Mouse (Mus musculus) hindbrain, embryonic 10.5 days (tissue): ENCODE measurements around the gene Rilp. TPM values are rescaled to one million over a fixed set of nuclear protein-coding genes. Genes with fewer than 3 reads are reported as not detected.

Source experiments
- DNase-seq: peaks from one replicate; pipeline ENCODE4 v3.0.0-alpha.2; 2017; ENCODE audit warnings: low spot score
- H3K27ac ChIP-seq: fragments of 300-500 bp; sonication (generic); 2 replicates; pipeline ENCODE4 v1.5.1; 2016; ENCODE audit warnings: mild to moderate bottlenecking, moderate library complexity
- H3K27me3 ChIP-seq: fragments of 300-500 bp; sonication (generic); 2 replicates; pipeline ENCODE4 v1.6.1; 2016; ENCODE audit warnings: mild to moderate bottlenecking; ENCODE audit not compliant: poor library complexity, insufficient read depth, severe bottlenecking
- H3K36me3 ChIP-seq: fragments of 300-500 bp; sonication (generic); 2 replicates; pipeline ENCODE4 v1.6.1; 2016; ENCODE audit warnings: mild to moderate bottlenecking, moderate library complexity
- H3K4me1 ChIP-seq: fragments of 300-500 bp; sonication (generic); replicated peaks from 2 replicates; pipeline ENCODE4 v1.6.1; 2016; ENCODE audit warnings: mild to moderate bottlenecking
- H3K4me3 ChIP-seq: fragments of 300-500 bp; sonication (generic); 2 replicates; pipeline ENCODE4 v1.5.1; 2016; ENCODE audit warnings: mild to moderate bottlenecking, moderate library complexity
- H3K9me3 ChIP-seq: fragments of 300-500 bp; sonication (generic); 2 replicates; pipeline ENCODE4 v1.6.1; 2016; ENCODE audit warnings: mild to moderate bottlenecking, moderate library complexity
- WGBS: fragments of 180-500 bp; shearing (Covaris S2); methylation state at CpG from one replicate; pipeline ENCODE4 v1.1.7; 2016; 5-methylcytosine and 5-hydroxymethylcytosine counted together
- polyA plus RNA-seq: library from polyadenylated mRNA; unstranded; fragments of >200 nt; fragmentation: Nextera tagmentation; extraction: Ambion mirVana; gene quantifications from 2 replicates; pipeline ENCODE4 v1.2.1, GENCODE M21; 2016

Rilp gene
- polyA plus RNA-seq, 1 experiment from 2014 or later, result 0.65 TPM

DNA sequence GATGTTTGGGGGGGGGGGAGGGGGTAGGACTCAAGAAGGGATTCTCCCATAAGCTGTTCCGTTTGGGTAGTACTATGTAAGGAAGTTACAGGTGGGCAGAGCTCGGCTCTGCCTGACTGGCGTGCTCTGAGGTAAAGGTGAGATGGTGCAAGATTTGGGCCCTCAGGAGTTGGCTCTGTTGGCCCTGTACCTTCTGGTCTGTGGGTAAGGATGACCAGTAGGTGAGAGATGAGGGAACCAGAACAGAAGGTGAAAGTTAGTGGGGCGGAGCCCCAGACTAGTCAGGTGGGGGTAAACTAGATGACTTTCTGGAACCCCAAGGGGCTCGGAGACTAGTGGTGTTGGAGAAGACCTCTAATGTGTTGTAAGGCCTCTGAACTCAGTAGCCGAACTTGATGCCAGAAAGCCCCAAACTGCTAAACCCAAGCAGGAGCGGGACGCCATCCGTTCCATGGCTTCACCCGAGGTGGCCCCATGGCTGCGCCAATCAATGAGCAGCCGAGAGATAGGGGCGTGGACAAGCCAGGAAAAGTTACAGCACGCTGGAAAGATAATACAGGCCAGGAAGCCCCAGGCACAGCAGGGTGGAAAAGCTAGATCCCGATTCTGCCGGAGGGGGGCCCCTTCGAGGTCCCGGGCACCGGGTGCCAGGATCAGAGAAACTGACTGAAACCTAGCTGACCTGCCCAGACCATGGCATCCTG is 42.2 kb upstream of the Rilp start:
- Histone ChIP-seq H3K9me3 (peaks cover 4% of the 10 kb centered on the region), H3K36me3 (peaks cover 16% of the 10 kb centered on the region), H3K4me3 (peak overlapping the region; percentile 59), H3K4me1 (peaks cover 27% of the 10 kb centered on the region), H3K27me3 (peaks cover 3% of the 10 kb centered on the region; the same call in 1 of the 2 replicates), H3K27ac (peak overlapping the region; percentile 83)
- peak; percentile 61 for DNase-seq
- WGBS, result 18% methylated on average over 19 of the region's 19 CpGs

DNA sequence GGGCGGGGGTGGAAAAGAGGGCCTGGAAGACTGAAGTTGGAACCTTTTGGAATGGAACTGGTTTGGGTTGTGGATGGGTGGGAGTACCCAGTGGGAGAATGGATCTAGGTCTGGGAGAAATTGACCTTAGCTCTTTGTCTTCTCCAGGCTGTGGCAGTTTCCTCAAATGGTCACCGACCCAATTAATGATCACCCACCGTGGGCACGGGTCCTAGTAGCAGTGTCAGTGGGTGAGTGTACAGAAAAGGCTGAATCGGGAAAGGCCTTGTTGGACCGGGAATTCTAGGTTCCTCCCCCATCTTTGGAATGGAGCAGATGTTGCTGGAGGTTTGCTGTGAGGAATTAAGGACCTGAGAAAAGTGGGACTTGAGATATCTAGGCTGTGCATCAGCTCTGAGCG is 41.5 kb upstream of the Rilp start:
- 68% methylated on average over 7 of the region's 7 CpGs for WGBS
- H3K36me3 ChIP-seq, result peaks cover 16% of the 10 kb centered on the region
- peaks cover 19% of the 10 kb centered on the region for H3K4me1 ChIP-seq
- DNase-seq, result no peak
- H3K9me3 ChIP-seq, result peaks cover 4% of the 10 kb centered on the region
- H3K27me3 ChIP-seq, result peaks cover 3% of the 10 kb centered on the region; the same call in 1 of the 2 replicates
- H3K4me3 ChIP-seq, result peak overlapping the region; percentile 59
- peak overlapping the region; percentile 83 for H3K27ac ChIP-seq

DNA sequence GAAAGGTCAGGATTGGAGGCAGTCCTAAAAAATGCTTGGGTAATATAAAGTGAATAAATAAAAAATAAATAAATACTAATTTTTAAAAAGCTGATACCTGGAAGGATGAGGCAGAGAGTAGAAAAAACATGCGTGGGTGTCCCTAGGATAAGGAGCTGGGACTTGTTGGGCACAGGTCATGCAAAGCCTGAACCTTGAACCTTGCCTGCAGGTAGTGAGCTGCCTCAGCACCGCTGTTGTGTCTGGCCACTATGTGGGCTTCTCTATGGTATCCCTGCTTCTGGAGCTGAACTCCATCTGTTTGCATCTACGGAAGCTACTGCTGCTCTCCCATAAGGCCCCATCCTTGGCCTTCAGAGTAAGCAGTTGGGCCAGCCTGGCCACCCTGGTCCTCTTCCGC is 40.6 kb upstream of the Rilp start:
- peaks cover 16% of the 10 kb centered on the region for H3K4me1 ChIP-seq
- H3K4me3 ChIP-seq, result no peak overlapping the region
- H3K9me3 ChIP-seq, result peaks cover 4% of the 10 kb centered on the region
- no peak for DNase-seq
- peaks cover 3% of the 10 kb centered on the region; the same call in 1 of the 2 replicates for H3K27me3 ChIP-seq
- 92% methylated on average over 4 of the region's 4 CpGs for WGBS
- H3K27ac ChIP-seq, result no peak overlapping the region
- peaks cover 16% of the 10 kb centered on the region for H3K36me3 ChIP-seq

GRCm38 (mm10) chr11:75470675-75471074 is 39.2 kb upstream of the Rilp start:
- H3K27me3 ChIP-seq, result peaks cover 3% of the 10 kb centered on the region; the same call in 1 of the 2 replicates
- H3K4me3 ChIP-seq, result no peak overlapping the region
- peaks cover 16% of the 10 kb centered on the region for H3K4me1 ChIP-seq
- H3K27ac ChIP-seq, result no peak overlapping the region
- 86% methylated on average over 3 of the region's 3 CpGs for WGBS
- peaks cover 4% of the 10 kb centered on the region for H3K9me3 ChIP-seq
- H3K36me3 ChIP-seq, result peaks cover 4% of the 10 kb centered on the region
- no peak for DNase-seq

- no peak for DNase-seq
- Histone ChIP-seq H3K9me3 (no peaks in the 10 kb centered on the region), H3K27ac (no peak overlapping the region), H3K4me3 (no peak overlapping the region), H3K4me1 (peaks cover 12% of the 10 kb centered on the region), H3K27me3 (peaks cover 3% of the 10 kb centered on the region; the same call in 1 of the 2 replicates), H3K36me3 (no peaks in the 10 kb centered on the region)
- WGBS, result 86% methylated on average over 11 of the region's 11 CpGs
Measured at GRCm38 (mm10) chr11:75472469-75473081, 37.3 kb upstream of the Rilp start.

GRCm38 (mm10) chr11:75473376-75473775 is 36.5 kb upstream of the Rilp start:
- Histone ChIP-seq H3K4me1 (peaks cover 4% of the 10 kb centered on the region), H3K36me3 (no peaks in the 10 kb centered on the region), H3K4me3 (no peak overlapping the region), H3K27me3 (peaks cover 3% of the 10 kb centered on the region; the same call in 1 of the 2 replicates), H3K9me3 (no peaks in the 10 kb centered on the region), H3K27ac (no peak overlapping the region)
- DNase-seq, result no peak
- 65% methylated on average over 7 of the region's 7 CpGs for WGBS

GRCm38 (mm10) chr11:75486192-75486591 is 23.7 kb upstream of the Rilp start:
- peak overlapping the region; percentile 68 for H3K27ac ChIP-seq
- H3K27me3 ChIP-seq, result no peaks in the 10 kb centered on the region
- H3K9me3 ChIP-seq, result no peaks in the 10 kb centered on the region
- 25% methylated on average over 3 of the region's 3 CpGs for WGBS
- H3K4me3 ChIP-seq, result peak overlapping the region; percentile 100
- H3K36me3 ChIP-seq, result peaks cover 32% of the 10 kb centered on the region
- peaks cover 15% of the 10 kb centered on the region for H3K4me1 ChIP-seq
- no peak for DNase-seq

DNA sequence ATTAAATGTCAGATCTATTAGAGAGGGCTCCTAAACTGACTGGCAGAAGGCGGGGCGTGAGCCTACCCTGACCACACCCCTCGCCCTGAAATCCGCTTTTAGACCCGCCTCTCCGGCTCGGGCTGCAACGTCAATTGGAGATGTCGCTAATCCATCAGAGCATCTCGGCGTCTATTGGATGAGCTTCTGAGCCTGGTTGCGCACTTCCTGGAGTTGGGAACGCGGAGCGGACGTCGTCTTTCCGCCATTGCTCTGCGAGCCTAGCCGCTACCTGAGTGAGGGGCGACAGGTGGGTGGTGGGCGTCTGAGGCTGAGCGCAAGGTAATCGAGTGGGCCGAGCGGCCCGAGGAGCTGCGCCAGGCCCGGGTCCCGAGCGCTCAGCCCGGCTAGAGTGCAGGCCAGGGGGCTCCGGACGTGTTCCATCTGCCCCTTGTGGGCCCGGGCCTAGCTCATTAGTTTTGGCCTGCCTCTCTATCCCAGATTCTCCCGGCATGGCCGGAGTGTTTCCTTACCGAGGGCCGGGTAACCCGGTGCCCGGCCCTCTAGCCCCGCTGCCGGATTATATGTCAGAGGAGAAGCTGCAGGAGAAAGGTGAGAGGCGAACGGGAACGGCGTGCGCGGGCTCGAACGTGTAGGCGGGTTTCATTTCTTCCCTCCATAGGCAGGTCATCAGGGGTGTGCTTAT is 23.2 kb upstream of the Rilp start, which contains the start of gene Prpf8:
Prpf8 (plus strand) TSS at position 216 of the 685 bp plus-strand sequence.
- Histone ChIP-seq H3K27me3 (no peaks in the 10 kb centered on the region), H3K4me1 (peaks cover 15% of the 10 kb centered on the region), H3K4me3 (peak within 1 kb of the TSS; percentile 100), H3K9me3 (no peaks in the 10 kb centered on the region), H3K36me3 (peaks cover 38% of the 10 kb centered on the region), H3K27ac (peak within 1 kb of the TSS; percentile 98)
- peak; percentile 97 for DNase-seq
- under 1% methylated on average over 52 of the region's 52 CpGs for WGBS

DNA sequence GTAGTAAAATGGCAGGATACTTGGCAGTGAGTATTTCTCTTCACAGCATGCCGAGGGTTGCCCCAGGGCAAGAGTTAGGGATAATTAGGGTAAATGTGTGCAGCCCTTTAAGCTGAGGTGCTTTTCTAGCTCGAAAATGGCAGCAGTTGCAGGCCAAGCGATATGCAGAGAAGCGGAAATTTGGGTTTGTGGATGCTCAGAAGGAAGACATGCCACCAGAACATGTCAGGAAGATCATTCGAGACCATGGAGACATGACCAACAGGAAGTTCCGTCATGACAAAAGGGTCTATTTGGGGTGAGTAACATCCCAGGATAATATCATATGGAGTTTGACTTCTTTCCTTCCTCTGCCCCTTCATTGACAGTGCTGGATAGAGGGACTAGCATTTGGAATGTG is 22.4 kb upstream of the Rilp start:
- Histone ChIP-seq H3K9me3 (no peaks in the 10 kb centered on the region), H3K36me3 (peaks cover 45% of the 10 kb centered on the region), H3K27me3 (no peaks in the 10 kb centered on the region), H3K27ac (peak overlapping the region; percentile 98), H3K4me1 (peaks cover 15% of the 10 kb centered on the region), H3K4me3 (peak overlapping the region; percentile 100)
- no peak for DNase-seq
- WGBS, result 52% methylated on average over 6 of the region's 6 CpGs

DNA sequence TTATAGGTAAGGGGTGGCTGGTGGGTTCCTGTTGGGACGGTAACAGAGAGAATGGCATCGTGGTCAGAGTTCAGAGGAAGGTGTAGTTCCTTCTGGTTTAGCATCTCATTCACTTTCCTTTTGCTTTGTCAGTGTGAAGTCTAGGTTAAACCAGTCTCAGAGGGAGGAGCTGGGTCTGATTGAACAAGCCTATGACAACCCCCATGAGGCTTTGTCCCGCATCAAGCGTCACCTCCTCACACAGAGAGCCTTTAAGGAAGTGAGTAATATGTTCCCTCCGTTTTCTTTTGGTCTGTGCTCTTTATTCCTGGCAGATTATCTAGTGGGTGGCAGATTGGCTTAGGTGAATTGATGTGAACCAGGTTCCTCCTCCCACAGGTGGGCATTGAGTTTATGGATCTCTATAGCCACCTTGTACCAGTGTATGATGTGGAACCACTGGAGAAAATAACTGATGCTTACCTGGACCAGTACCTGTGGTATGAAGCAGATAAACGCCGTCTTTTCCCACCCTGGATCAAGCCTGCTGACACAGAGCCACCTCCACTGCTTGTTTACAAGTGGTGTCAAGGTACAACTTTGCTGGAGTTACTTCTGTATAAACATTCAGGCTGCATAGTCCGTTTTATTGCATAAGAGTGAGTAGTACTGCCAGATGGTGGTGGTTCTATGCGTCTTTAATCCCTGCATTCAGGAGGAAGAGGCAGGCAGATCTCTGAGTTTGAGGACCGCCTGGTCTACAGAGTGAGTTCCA is 15.4 kb upstream of the Rilp start:
- 95% methylated on average over 10 of the region's 10 CpGs for WGBS
- H3K27ac ChIP-seq, result no peak overlapping the region
- peaks cover 100% of the 10 kb centered on the region for H3K36me3 ChIP-seq
- no peak for DNase-seq
- no peaks in the 10 kb centered on the region for H3K9me3 ChIP-seq
- H3K4me3 ChIP-seq, result no peak overlapping the region
- no peaks in the 10 kb centered on the region for H3K4me1 ChIP-seq
- no peaks in the 10 kb centered on the region for H3K27me3 ChIP-seq

DNA sequence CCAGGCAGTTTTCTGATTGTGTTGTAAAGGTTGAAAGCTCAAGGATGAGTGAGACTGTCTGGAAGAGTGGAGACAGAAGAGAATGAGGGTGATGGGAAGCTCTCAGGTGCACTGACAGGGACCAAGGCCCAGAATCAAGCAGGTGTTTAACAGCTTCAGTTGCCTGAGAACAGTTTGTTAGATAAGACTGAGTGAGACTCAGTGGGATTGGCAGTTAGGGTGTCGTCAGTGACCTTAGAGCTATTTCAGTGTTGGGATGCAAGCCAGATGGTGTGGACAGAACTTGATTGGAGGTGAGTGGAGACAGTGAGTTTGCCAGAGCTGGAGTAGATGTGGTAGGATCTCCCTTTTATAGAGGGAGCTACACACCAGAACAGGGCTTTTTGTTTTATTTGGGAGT is 11.8 kb upstream of the Rilp start:
- Histone ChIP-seq H3K4me3 (no peak overlapping the region), H3K4me1 (no peaks in the 10 kb centered on the region), H3K9me3 (no peaks in the 10 kb centered on the region), H3K27me3 (no peaks in the 10 kb centered on the region), H3K27ac (no peak overlapping the region), H3K36me3 (peaks cover 100% of the 10 kb centered on the region)
- DNase-seq, result no peak
- 91% methylated on average over 1 of the region's 1 CpGs for WGBS

DNA sequence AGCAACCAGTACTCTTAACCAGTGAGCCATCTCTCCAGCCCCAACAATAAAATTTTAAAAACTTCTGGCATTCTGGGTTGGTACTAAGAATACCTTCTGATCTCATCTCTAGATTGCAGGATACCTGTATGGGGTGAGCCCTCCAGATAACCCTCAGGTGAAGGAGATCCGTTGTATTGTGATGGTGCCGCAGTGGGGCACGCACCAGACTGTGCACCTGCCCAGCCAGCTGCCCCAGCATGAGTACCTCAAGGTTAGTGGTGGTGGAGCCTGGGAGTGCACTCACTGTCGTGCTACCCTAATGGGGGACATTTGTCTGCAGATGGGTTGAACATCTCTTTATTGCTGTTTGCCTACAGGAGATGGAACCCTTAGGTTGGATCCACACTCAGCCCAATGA is 1.7 kb upstream of the Rilp start:
- peaks cover 24% of the 10 kb centered on the region for H3K4me1 ChIP-seq
- no peak for DNase-seq
- H3K27ac ChIP-seq, result no peak overlapping the region
- no peaks in the 10 kb centered on the region for H3K9me3 ChIP-seq
- no peak overlapping the region for H3K4me3 ChIP-seq
- WGBS, result 97% methylated on average over 4 of the region's 4 CpGs
- no peaks in the 10 kb centered on the region for H3K27me3 ChIP-seq
- H3K36me3 ChIP-seq, result peaks cover 70% of the 10 kb centered on the region
